17 mouse cellular contexts compared by ENCODE assay signal in genomic region chr17:51903885-51904284, GRCm38 (mm10).
DNase-seq lines count a peak whose midpoint lies in the region; ATAC-seq and TF ChIP-seq lines count a peak whose summit lies in the region.
"Had no signal": no experiment of that assay in that cellular context is flagged by ENCODE, and none has a peak within 500 bp of the region (broad histone marks: within the 10 kb centered on the region; RNA-seq: fewer than 3 reads in every experiment).

No protein-coding gene starts in this region.

- H3K4me1 ChIP-seq in liver, adult 2 months (ENCODE audit: control insufficient read depth, insufficient read depth, low read length), result no peaks in the 10 kb centered on the region
- H3K4me1 ChIP-seq in liver, embryonic 11.5 days (replicated peaks; ENCODE audit: control insufficient read depth, insufficient read depth, low read length), result no peaks in the 10 kb centered on the region
- H3K4me1 ChIP-seq: embryonic facial prominence, embryonic 15.5 days; forebrain, embryonic 15.5 days; hindbrain, embryonic 10.5 days had no signal

- no peak for TF ChIP-seq POLR2A in liver, adult 2 months (IDR thresholded peaks at IDR 0.05; ENCODE audit: extremely low read depth, insufficient read depth, low read length)

- no peak overlapping the region for H3K27ac ChIP-seq in liver, adult 2 months (replicated peaks; ENCODE audit: insufficient read depth, low read depth, low read length)
- no peak overlapping the region for H3K27ac ChIP-seq in liver, embryonic 11.5 days (ENCODE audit: low read depth, low read length)
- H3K27ac ChIP-seq: embryonic facial prominence, embryonic 15.5 days; forebrain, embryonic 15.5 days; gastrocnemius, adult 2 months; hindbrain, embryonic 10.5 days; left cerebral cortex, adult 2 months had no signal

- H3K4me3 ChIP-seq in liver, adult 2 months (ENCODE audit: insufficient read depth, low read depth, low read length), result no peak overlapping the region
- H3K4me3 ChIP-seq in liver, embryonic 11.5 days (ENCODE audit: low read depth, low read length), result no peak overlapping the region
- H3K4me3 ChIP-seq: embryonic facial prominence, embryonic 15.5 days; forebrain, embryonic 15.5 days; gastrocnemius, adult 2 months; hindbrain, embryonic 10.5 days; left cerebral cortex, adult 2 months had no signal

- H3K9ac ChIP-seq in liver, adult 2 months (ENCODE audit: low read depth, low read length), result no peak overlapping the region
- no peak overlapping the region for H3K9ac ChIP-seq in liver, embryonic 11.5 days (ENCODE audit: low read depth, low read length)
- H3K9ac ChIP-seq: embryonic facial prominence, embryonic 15.5 days; forebrain, embryonic 15.5 days had no signal

- H3K79me2 ChIP-seq in liver, adult 2 months (ENCODE audit: control insufficient read depth, insufficient read depth, low read length), result no peaks in the 10 kb centered on the region

- peak; percentile 4 for DNase-seq in liver, adult 2 months (ENCODE audit: extremely low read depth, low read depth, low spot score)
- no peak for DNase-seq in liver, embryonic 11.5 days (ENCODE audit: low spot score)
- DNase-seq in spleen, adult 18-20 months, result peak; percentile 39 to 44
- DNase-seq in thymus, postnatal 4 days, result peak; percentile 41
- DNase-seq in heart, adult 11 months, result no peak
- DNase-seq in cerebellum, postnatal 10 days, result no peak
- DNase-seq in gastrocnemius, postnatal 4 days (ENCODE audit: low spot score in 2 of 2), result no peak
- DNase-seq: adrenal gland, postnatal 14 days; gastrocnemius, adult 2 months; kidney, adult 11 months had no signal

- no peaks in the 10 kb centered on the region for H3K27me3 ChIP-seq in liver, adult 2 months (ENCODE audit: control insufficient read depth, insufficient read depth, low read length)
- no peaks in the 10 kb centered on the region for H3K27me3 ChIP-seq in liver, embryonic 11.5 days (replicated peaks; ENCODE audit: control insufficient read depth, insufficient read depth, low read length)
- H3K27me3 ChIP-seq: embryonic facial prominence, embryonic 15.5 days; forebrain, embryonic 15.5 days had no signal

- no peaks in the 10 kb centered on the region for H3K9me3 ChIP-seq in liver, embryonic 11.5 days (ENCODE audit: control insufficient read depth, low read length)
- H3K9me3 ChIP-seq: embryonic facial prominence, embryonic 15.5 days; forebrain, embryonic 15.5 days; hindbrain, embryonic 10.5 days had no signal

- ATAC-seq in liver, embryonic 11.5 days (replicated peaks; ENCODE audit: low FRiP score), result no peak
- peak; percentile 80 for ATAC-seq in inflammation-experienced regulatory T-cells, adult 6 months
- ATAC-seq: forebrain, embryonic 15.5 days had no signal

- no peak overlapping the region for H3K4me2 ChIP-seq in liver, embryonic 11.5 days
- H3K4me2 ChIP-seq: embryonic facial prominence, embryonic 15.5 days; forebrain, embryonic 15.5 days; heart, embryonic 11.5 days; midbrain, embryonic 11.5 days had no signal

- TF ChIP-seq CTCF in liver, adult 2 months (IDR thresholded peaks at IDR 0.05; ENCODE audit: low read depth, low read length), result no peak

- WGBS in liver, adult 2 months, result 58% methylated on average over 3 of the region's 3 CpGs
- WGBS in liver, embryonic 11.5 days, result 43% methylated on average over 3 of the region's 3 CpGs

- H3K36me3 ChIP-seq in liver, adult 2 months (ENCODE audit: control insufficient read depth, insufficient read depth, low read length), result no peaks in the 10 kb centered on the region
- no peaks in the 10 kb centered on the region for H3K36me3 ChIP-seq in liver, embryonic 11.5 days (ENCODE audit: control insufficient read depth, insufficient read depth, low read length)
- H3K36me3 ChIP-seq: embryonic facial prominence, embryonic 15.5 days; forebrain, embryonic 15.5 days; hindbrain, embryonic 10.5 days had no signal

Comparison
In these comparisons a context has a peak if more than half of its experiments do, and no peak if none do; other contexts are left out.
1. DNase-seq: peak in liver, adult 2 months (single experiment), spleen, adult 18-20 months (2 of 2) and thymus, postnatal 4 days (single experiment); none in liver, embryonic 11.5 days (single experiment), heart, adult 11 months (single experiment), cerebellum, postnatal 10 days (0 of 2) and gastrocnemius, postnatal 4 days (0 of 2).